ENCODE assay signal across 9 mouse cellular contexts in the genomic region with DNA sequence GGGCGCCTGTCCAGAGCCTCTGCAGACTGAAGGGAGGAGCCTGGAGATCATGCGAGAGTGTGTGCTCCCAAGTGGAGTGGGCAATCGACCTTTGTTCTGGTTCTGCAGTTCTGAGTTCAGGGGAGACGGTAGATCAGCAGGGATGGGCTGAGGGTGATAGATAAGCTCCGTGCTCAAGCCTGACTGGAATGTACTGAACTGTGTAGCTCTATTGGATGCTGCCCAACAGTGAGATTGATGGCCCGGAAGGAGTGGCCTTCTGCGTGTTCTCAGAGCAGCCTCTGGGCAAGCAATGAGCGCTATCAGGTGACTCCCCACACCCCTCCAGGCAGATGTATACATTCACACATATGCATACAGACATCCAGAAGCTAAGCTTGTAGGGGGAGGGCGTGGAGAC.
DNase-seq lines count a peak whose midpoint lies in the region; ATAC-seq lines count a peak whose summit lies in the region.
"Had no signal": no experiment of that assay in that cellular context is flagged by ENCODE, and none has a peak within 500 bp of the region (broad histone marks: within the 10 kb centered on the region; RNA-seq: fewer than 3 reads in every experiment).

No protein-coding gene starts in this region.

- H3K27ac ChIP-seq in liver, embryonic 11.5 days (ENCODE audit: low read depth, low read length) = no peak overlapping the region
- no peak overlapping the region for H3K27ac ChIP-seq in liver, embryonic 12.5 days
- peak overlapping the region; percentile 84 for H3K27ac ChIP-seq in heart, embryonic 12.5 days (ENCODE audit: poor library complexity, severe bottlenecking)
- H3K27ac ChIP-seq in neural tube, embryonic 15.5 days (replicated peaks) = no peak overlapping the region

- no peaks in the 10 kb centered on the region for H3K9me3 ChIP-seq in liver, embryonic 11.5 days (ENCODE audit: control insufficient read depth, low read length)
- no peaks in the 10 kb centered on the region for H3K9me3 ChIP-seq in liver, embryonic 12.5 days (replicated peaks)
- no peaks in the 10 kb centered on the region for H3K9me3 ChIP-seq in heart, embryonic 12.5 days (replicated peaks)
- no peaks in the 10 kb centered on the region for H3K9me3 ChIP-seq in neural tube, embryonic 15.5 days (replicated peaks)

- H3K9ac ChIP-seq in liver, embryonic 11.5 days (ENCODE audit: low read depth, low read length) = no peak overlapping the region
- no peak overlapping the region for H3K9ac ChIP-seq in liver, embryonic 12.5 days
- no peak overlapping the region for H3K9ac ChIP-seq in heart, embryonic 12.5 days
- no peak overlapping the region for H3K9ac ChIP-seq in neural tube, embryonic 15.5 days (replicated peaks)

- no peaks in the 10 kb centered on the region for H3K27me3 ChIP-seq in liver, embryonic 11.5 days (replicated peaks; ENCODE audit: control insufficient read depth, insufficient read depth, low read length)
- no peaks in the 10 kb centered on the region for H3K27me3 ChIP-seq in liver, embryonic 12.5 days (replicated peaks)
- no peaks in the 10 kb centered on the region for H3K27me3 ChIP-seq in heart, embryonic 12.5 days (replicated peaks)
- H3K27me3 ChIP-seq in neural tube, embryonic 15.5 days (replicated peaks) = no peaks in the 10 kb centered on the region

- ATAC-seq in liver, embryonic 11.5 days (replicated peaks; ENCODE audit: low FRiP score) = peak; percentile 36; the same call in 1 of the 2 replicates
- ATAC-seq in liver, embryonic 12.5 days = no peak
- peak; percentile 62 for ATAC-seq in heart, embryonic 12.5 days (ENCODE audit: insufficient number of reproducible peaks, low FRiP score)
- peak; percentile 41; the same call in 1 of the 2 replicates for ATAC-seq in neural tube, embryonic 15.5 days (ENCODE audit: low FRiP score)
- no peak for ATAC-seq in inflammation-experienced regulatory T-cells, adult 6 months

- no peak overlapping the region for H3K4me2 ChIP-seq in liver, embryonic 11.5 days
- H3K4me2 ChIP-seq in liver, embryonic 12.5 days = no peak overlapping the region
- H3K4me2 ChIP-seq in heart, embryonic 12.5 days = 0 out of 2 replicates have a peak overlapping the region, but pooled peaks have one; percentile 9
- H3K4me2 ChIP-seq in neural tube, embryonic 15.5 days = no peak overlapping the region

- DNase-seq in liver, embryonic 11.5 days (ENCODE audit: low spot score) = no peak
- peak; percentile 31 for DNase-seq in kidney, adult 9 months
- DNase-seq in cerebellum, adult 11-12 months = no peak
- DNase-seq in spleen, postnatal 36 days (ENCODE audit: low spot score in 2 of 2) = no peak
- DNase-seq: midbrain, embryonic 14.5 days had no signal

- H3K4me3 ChIP-seq in liver, embryonic 11.5 days (ENCODE audit: low read depth, low read length) = no peak overlapping the region
- no peak overlapping the region for H3K4me3 ChIP-seq in liver, embryonic 12.5 days
- H3K4me3 ChIP-seq in heart, embryonic 12.5 days = no peak overlapping the region
- no peak overlapping the region for H3K4me3 ChIP-seq in neural tube, embryonic 15.5 days (replicated peaks)

- 45% methylated on average over 9 of the region's 9 CpGs for WGBS in liver, embryonic 11.5 days
- 44% methylated on average over 9 of the region's 9 CpGs for WGBS in liver, embryonic 12.5 days (ENCODE audit: insufficient replicate concordance)
- WGBS in heart, embryonic 12.5 days = 26% methylated on average over 9 of the region's 9 CpGs
- WGBS in neural tube, embryonic 15.5 days = 45% methylated on average over 9 of the region's 9 CpGs

- H3K4me1 ChIP-seq in liver, embryonic 11.5 days (replicated peaks; ENCODE audit: control insufficient read depth, insufficient read depth, low read length) = 0 out of 2 replicates have a peak, but pooled peaks cover 3% of the 10 kb centered on the region
- H3K4me1 ChIP-seq in liver, embryonic 12.5 days = no peaks in the 10 kb centered on the region
- H3K4me1 ChIP-seq in heart, embryonic 12.5 days (replicated peaks) = peaks cover 20% of the 10 kb centered on the region
- peaks cover 5% of the 10 kb centered on the region for H3K4me1 ChIP-seq in neural tube, embryonic 15.5 days

- H3K36me3 ChIP-seq in liver, embryonic 11.5 days (ENCODE audit: control insufficient read depth, insufficient read depth, low read length) = no peaks in the 10 kb centered on the region
- H3K36me3 ChIP-seq in liver, embryonic 12.5 days = no peaks in the 10 kb centered on the region
- H3K36me3 ChIP-seq in heart, embryonic 12.5 days = no peaks in the 10 kb centered on the region
- no peaks in the 10 kb centered on the region for H3K36me3 ChIP-seq in neural tube, embryonic 15.5 days

Comparison
In these comparisons a context has a peak if more than half of its experiments do, and no peak if none do; other contexts are left out.
1. ATAC-seq: peak in liver, embryonic 11.5 days (single experiment), heart, embryonic 12.5 days (single experiment) and neural tube, embryonic 15.5 days (single experiment); none in liver, embryonic 12.5 days (single experiment) and inflammation-experienced regulatory T-cells, adult 6 months (single experiment).